Mouse (Mus musculus): ENCODE data around the gene Rnf145. TPM values are rescaled to one million over a fixed set of nuclear protein-coding genes. Genes with fewer than 3 reads are reported as not detected.

The Rnf145 gene
- polyA plus RNA-seq, 1 experiment from 2014 or later = 65.3 TPM

DNA sequence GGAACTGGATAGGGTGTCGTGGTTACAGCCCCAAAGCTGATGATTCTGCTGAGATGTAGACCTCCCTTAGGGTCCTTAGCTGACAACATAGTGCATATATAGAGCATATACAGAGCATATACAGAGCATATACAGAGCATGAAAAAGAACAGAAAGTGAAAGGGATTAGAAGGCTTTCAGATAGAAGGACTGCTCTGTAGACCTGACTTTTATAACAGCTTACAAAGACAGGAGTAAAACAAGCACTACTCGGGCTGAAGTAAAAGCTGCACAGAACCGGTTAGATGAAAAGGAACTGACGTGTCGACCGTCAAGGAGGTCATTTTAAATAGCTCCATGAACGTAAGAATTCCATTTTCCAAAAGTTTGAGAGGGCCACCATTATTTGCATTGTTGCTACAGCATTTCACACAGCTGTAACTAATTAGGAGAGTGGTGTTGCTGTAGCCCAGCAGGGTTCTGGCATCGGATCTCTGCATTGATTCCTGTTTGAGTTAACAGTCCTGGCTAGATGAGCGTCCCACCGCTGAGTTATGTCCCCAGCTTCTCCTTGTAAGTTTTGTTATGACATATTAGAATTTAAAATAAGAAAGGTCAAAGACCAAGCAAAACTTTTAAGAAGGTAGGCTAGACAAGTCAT, 20.6 kb downstream of the Rnf145 start:
- no peak for ATAC-seq (replicated peaks; ENCODE audit: low FRiP score)
- H3K27ac ChIP-seq = no peak overlapping the region
- no peak overlapping the region for H3K4me2 ChIP-seq
- no peaks in the 10 kb centered on the region for H3K27me3 ChIP-seq
- H3K9me3 ChIP-seq (replicated peaks) = no peaks in the 10 kb centered on the region
- H3K9ac ChIP-seq = no peak overlapping the region
- H3K4me1 ChIP-seq = peaks cover 8% of the 10 kb centered on the region
- WGBS = 75% methylated on average over 10 of the region's 10 CpGs
- no peak overlapping the region for H3K4me3 ChIP-seq (replicated peaks)
- H3K36me3 ChIP-seq = peaks cover 73% of the 10 kb centered on the region

DNA sequence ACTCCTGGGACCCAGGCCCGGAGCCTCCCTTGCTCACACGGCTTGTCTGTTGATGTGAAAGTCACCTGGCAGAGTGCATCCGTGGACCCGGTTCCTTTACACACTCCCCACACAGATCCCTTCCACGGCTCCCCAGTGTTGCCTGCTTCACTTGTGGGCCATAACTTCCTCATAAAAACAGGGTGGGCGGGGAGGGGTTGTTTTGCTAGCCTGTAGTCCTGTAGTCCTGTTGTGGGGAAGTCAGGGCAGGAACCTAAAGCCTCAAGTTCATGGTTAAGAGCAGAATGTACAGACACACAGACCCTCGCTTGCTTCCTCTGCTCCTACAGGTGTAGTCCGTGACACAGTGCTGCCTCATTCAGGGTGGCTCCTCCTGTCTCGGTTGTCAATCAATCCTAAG, 21.5 kb downstream of the Rnf145 start:
- Histone ChIP-seq H3K9me3 (replicated peaks) (no peaks in the 10 kb centered on the region), H3K27ac (no peak overlapping the region), H3K4me1 (peaks cover 8% of the 10 kb centered on the region; the same call in 1 of the 2 replicates), H3K4me2 (no peak overlapping the region), H3K9ac (no peak overlapping the region), H3K4me3 (replicated peaks) (no peak overlapping the region), H3K36me3 (peaks cover 73% of the 10 kb centered on the region), H3K27me3 (no peaks in the 10 kb centered on the region)
- ATAC-seq (replicated peaks; ENCODE audit: low FRiP score) = no peak
- 87% methylated on average over 9 of the region's 9 CpGs for WGBS

DNA sequence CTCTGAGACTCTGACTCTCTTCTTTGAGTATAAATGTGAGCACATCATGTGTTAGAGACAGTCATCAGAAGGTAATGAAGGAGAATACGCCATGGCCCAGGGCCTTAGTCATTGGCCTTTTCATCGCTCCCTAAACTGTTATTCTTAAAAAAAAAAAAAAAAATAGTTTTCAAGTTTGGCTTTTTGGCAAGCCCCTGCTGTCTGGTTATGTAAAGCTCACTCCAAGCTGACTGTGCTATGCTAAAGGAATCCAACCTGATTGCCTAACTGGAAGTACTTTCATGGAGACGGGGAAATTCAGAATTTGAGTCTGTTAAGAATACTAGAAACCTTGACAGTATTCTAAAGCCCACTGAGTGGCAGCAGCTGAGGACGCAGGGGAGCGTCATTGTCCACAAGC, 22.5 kb downstream of the Rnf145 start:
- H3K9ac ChIP-seq = no peak overlapping the region
- peaks cover 8% of the 10 kb centered on the region; the same call in 1 of the 2 replicates for H3K4me1 ChIP-seq
- WGBS = 93% methylated on average over 5 of the region's 5 CpGs
- no peak overlapping the region for H3K4me2 ChIP-seq
- H3K9me3 ChIP-seq (replicated peaks) = no peaks in the 10 kb centered on the region
- no peak overlapping the region for H3K27ac ChIP-seq
- ATAC-seq (replicated peaks; ENCODE audit: low FRiP score) = no peak
- no peaks in the 10 kb centered on the region for H3K27me3 ChIP-seq
- H3K4me3 ChIP-seq (replicated peaks) = no peak overlapping the region
- peaks cover 74% of the 10 kb centered on the region for H3K36me3 ChIP-seq

DNA sequence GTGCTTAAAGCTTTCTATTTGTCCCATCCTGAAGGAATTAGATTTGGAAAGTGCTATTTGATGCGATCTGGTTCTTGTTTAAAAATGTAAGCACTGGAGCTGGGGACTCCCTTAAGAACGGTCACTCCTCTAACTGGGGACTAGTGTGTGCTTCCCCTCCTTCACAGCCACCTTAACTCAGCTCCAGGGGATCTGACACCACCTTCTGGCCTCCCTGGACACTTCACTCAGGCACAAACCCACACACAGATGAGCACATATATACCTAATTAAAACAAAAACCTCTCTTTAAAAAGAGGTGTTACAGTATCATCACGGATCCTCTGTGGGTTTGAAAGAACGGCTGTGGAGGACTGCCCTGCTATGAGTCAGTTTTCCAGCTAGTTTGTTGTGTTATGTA, 23.0 kb downstream of the Rnf145 start:
- Histone ChIP-seq H3K9ac (no peak overlapping the region), H3K4me2 (no peak overlapping the region), H3K4me3 (replicated peaks) (no peak overlapping the region), H3K4me1 (peaks cover 8% of the 10 kb centered on the region; the same call in 1 of the 2 replicates), H3K27ac (no peak overlapping the region), H3K27me3 (no peaks in the 10 kb centered on the region), H3K36me3 (peaks cover 79% of the 10 kb centered on the region), H3K9me3 (replicated peaks) (no peaks in the 10 kb centered on the region)
- no peak for ATAC-seq (replicated peaks; ENCODE audit: low FRiP score)
- WGBS = 86% methylated on average over 4 of the region's 4 CpGs

- 83% methylated on average over 5 of the region's 5 CpGs for WGBS
- H3K4me2 ChIP-seq = no peak overlapping the region
- no peaks in the 10 kb centered on the region for H3K9me3 ChIP-seq (replicated peaks)
- no peaks in the 10 kb centered on the region for H3K27me3 ChIP-seq
- no peak overlapping the region for H3K9ac ChIP-seq
- ATAC-seq (replicated peaks; ENCODE audit: low FRiP score) = no peak
- peaks cover 8% of the 10 kb centered on the region; the same call in 1 of the 2 replicates for H3K4me1 ChIP-seq
- H3K36me3 ChIP-seq = peaks cover 78% of the 10 kb centered on the region
- no peak overlapping the region for H3K27ac ChIP-seq
- no peak overlapping the region for H3K4me3 ChIP-seq (replicated peaks)
These were observed 24.8 kb downstream of the Rnf145 start for GRCm38 (mm10) chr11:44543593-44543992.

DNA sequence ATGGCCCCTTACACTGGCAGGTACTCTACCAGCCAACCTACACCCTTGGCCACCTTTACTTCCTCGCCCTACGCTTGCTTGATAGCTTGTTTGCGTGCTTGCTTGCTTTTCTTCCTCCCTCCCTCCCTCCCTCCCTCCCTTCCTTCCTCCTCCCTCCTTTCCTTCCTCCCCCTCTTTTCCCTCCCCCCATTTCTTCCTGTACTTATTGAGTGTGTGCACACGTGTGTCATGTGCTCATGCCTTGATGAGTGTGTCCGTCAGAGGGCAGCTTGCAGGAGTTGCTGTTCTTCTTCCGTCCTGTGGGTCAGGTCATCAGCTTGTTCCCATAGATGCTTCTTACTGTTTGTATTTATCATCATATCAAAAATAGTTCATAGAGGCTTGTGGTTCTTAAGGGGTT, 25.2 kb downstream of the Rnf145 start:
- H3K9me3 ChIP-seq (replicated peaks) = no peaks in the 10 kb centered on the region
- ATAC-seq (replicated peaks; ENCODE audit: low FRiP score) = no peak
- no peak overlapping the region for H3K4me2 ChIP-seq
- H3K4me1 ChIP-seq = peaks cover 8% of the 10 kb centered on the region; the same call in 1 of the 2 replicates
- no peaks in the 10 kb centered on the region for H3K27me3 ChIP-seq
- no peak overlapping the region for H3K4me3 ChIP-seq (replicated peaks)
- H3K27ac ChIP-seq = no peak overlapping the region
- no peak overlapping the region for H3K9ac ChIP-seq
- peaks cover 78% of the 10 kb centered on the region for H3K36me3 ChIP-seq
- 73% methylated on average over 6 of the region's 6 CpGs for WGBS

GRCm38 (mm10) chr11:44545181-44545580, 26.4 kb downstream of the Rnf145 start:
- 47% methylated on average over 7 of the region's 7 CpGs for WGBS
- no peak overlapping the region for H3K4me2 ChIP-seq
- no peaks in the 10 kb centered on the region for H3K9me3 ChIP-seq (replicated peaks)
- peaks cover 8% of the 10 kb centered on the region; the same call in 1 of the 2 replicates for H3K4me1 ChIP-seq
- no peak overlapping the region for H3K4me3 ChIP-seq (replicated peaks)
- ATAC-seq (replicated peaks; ENCODE audit: low FRiP score) = no peak; the same call in 1 of the 2 replicates
- peaks cover 79% of the 10 kb centered on the region for H3K36me3 ChIP-seq
- no peak overlapping the region for H3K9ac ChIP-seq
- no peaks in the 10 kb centered on the region for H3K27me3 ChIP-seq
- H3K27ac ChIP-seq = no peak overlapping the region

- no peak overlapping the region for H3K4me3 ChIP-seq (replicated peaks)
- peaks cover 84% of the 10 kb centered on the region for H3K36me3 ChIP-seq
- WGBS = 84% methylated on average over 8 of the region's 8 CpGs
- no peaks in the 10 kb centered on the region for H3K27me3 ChIP-seq
- no peak overlapping the region for H3K4me2 ChIP-seq
- ATAC-seq (replicated peaks; ENCODE audit: low FRiP score) = no peak
- no peak overlapping the region for H3K9ac ChIP-seq
- H3K27ac ChIP-seq = no peak overlapping the region
- H3K4me1 ChIP-seq = peaks cover 8% of the 10 kb centered on the region; the same call in 1 of the 2 replicates
- no peaks in the 10 kb centered on the region for H3K9me3 ChIP-seq (replicated peaks)
These were observed 27.5 kb downstream of the Rnf145 start for GRCm38 (mm10) chr11:44546250-44546649.

DNA sequence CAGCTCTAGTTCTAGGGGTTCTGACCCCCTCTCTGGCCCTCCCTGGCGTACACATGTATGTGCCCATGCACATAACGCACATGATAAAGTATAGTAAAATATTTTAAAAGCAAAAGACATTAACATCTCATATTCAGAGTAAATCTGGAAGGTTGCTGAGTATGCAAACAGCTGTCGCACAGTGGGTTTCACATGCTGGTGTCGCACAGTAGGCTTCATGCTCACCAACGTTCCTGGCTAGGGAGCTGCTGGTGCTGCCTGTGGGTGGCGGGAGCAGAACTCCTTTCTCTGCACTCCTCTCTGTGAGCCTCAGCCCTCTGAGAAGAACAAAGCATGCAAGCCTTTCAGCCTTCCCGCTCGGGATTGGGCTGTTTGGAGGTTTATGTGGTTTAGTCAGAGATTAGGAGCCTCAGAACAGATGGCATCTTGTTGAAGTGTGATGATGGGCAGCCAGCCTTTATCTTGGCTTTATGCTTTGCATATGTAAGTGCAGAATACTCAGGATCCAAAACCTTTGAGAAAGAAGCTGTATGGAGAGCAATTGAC, 29.0 kb downstream of the Rnf145 start:
- 88% methylated on average over 8 of the region's 8 CpGs for WGBS
- H3K9ac ChIP-seq = no peak overlapping the region
- H3K4me1 ChIP-seq = peaks cover 8% of the 10 kb centered on the region; the same call in 1 of the 2 replicates
- H3K27ac ChIP-seq = no peak overlapping the region
- H3K27me3 ChIP-seq = no peaks in the 10 kb centered on the region
- H3K9me3 ChIP-seq (replicated peaks) = no peaks in the 10 kb centered on the region
- no peak for ATAC-seq (replicated peaks; ENCODE audit: low FRiP score)
- H3K4me3 ChIP-seq (replicated peaks) = no peak overlapping the region
- H3K36me3 ChIP-seq = peaks cover 86% of the 10 kb centered on the region
- no peak overlapping the region for H3K4me2 ChIP-seq

- Histone ChIP-seq H3K9ac (no peak overlapping the region), H3K27me3 (no peaks in the 10 kb centered on the region), H3K9me3 (replicated peaks) (no peaks in the 10 kb centered on the region), H3K36me3 (peaks cover 91% of the 10 kb centered on the region), H3K27ac (no peak overlapping the region), H3K4me1 (peaks cover 4% of the 10 kb centered on the region; the same call in 1 of the 2 replicates), H3K4me2 (no peak overlapping the region), H3K4me3 (replicated peaks) (no peak overlapping the region)
- ATAC-seq (replicated peaks; ENCODE audit: low FRiP score) = no peak
- 94% methylated on average over 12 of the region's 12 CpGs for WGBS
These were observed 30.1 kb downstream of the Rnf145 start for GRCm38 (mm10) chr11:44548816-44549215.

DNA sequence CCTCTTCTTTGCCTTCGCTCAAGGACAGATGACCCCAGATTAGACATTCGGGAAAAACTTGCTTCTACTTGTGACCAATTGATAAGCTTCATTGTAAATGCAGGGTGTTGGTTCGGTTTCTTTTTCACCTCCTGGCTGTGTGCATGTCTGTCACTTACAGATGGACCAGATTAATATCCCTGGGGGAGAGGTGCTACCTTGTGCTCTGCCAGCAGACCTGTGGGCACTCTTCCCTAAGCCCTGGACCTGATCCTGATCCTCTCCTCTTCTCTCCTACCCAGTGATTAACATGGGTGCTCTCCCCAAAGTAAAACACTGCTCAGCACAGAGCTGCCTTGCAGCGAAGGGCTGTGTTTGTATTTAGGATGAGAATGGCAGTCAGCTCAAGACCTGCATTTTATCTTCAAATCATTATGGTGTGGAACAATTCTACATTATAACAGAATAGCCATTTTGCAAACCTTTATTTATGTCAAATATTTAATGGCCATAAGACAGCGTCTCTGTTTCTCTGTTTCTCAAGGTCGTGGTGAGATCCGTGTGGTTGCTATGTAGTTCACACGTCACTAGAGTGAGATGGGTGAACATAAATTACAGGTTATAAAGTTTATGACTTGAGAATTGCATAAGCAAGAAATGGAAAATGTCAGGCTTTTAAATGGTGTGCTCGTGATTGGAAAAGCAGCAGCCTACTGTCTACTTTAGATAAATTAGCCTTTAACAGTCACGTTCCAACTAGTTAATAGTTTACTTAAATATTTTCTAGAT, 30.9 kb downstream of the Rnf145 start:
- Histone ChIP-seq H3K9ac (no peak overlapping the region), H3K4me3 (replicated peaks) (no peak overlapping the region), H3K36me3 (peaks cover 86% of the 10 kb centered on the region), H3K4me1 (no peaks in the 10 kb centered on the region), H3K9me3 (replicated peaks) (no peaks in the 10 kb centered on the region), H3K27me3 (no peaks in the 10 kb centered on the region), H3K27ac (no peak overlapping the region), H3K4me2 (no peak overlapping the region)
- 86% methylated on average over 10 of the region's 10 CpGs for WGBS
- ATAC-seq (replicated peaks; ENCODE audit: low FRiP score) = no peak

DNA sequence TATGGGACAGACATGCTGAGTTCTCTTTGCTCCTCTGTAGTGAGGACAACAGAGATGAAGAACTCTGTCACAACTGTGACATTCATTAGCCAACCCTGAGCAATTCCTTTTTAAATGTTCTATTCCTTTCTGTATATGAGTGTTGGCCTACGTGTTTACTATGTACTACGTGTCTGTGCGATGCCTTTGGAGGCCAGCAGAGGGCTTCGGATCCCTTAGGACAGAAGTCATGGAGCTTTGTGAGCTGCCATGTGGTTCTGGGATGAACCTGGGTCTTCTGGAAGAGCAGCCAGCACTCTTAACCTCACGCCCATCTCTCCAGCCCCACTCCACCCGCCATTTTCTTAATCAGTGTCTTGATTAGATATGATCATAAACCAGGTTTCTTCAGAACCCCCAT, 32.2 kb downstream of the Rnf145 start:
- H3K4me3 ChIP-seq (replicated peaks) = no peak overlapping the region
- H3K9me3 ChIP-seq (replicated peaks) = no peaks in the 10 kb centered on the region
- H3K4me2 ChIP-seq = no peak overlapping the region
- WGBS = 91% methylated on average over 6 of the region's 6 CpGs
- H3K9ac ChIP-seq = no peak overlapping the region
- H3K27ac ChIP-seq = no peak overlapping the region
- no peaks in the 10 kb centered on the region for H3K27me3 ChIP-seq
- ATAC-seq (replicated peaks; ENCODE audit: low FRiP score) = no peak
- H3K4me1 ChIP-seq = no peaks in the 10 kb centered on the region
- peaks cover 85% of the 10 kb centered on the region for H3K36me3 ChIP-seq

Data from kidney, embryonic 15.5 days (tissue).